Mouse (Mus musculus) embryonic facial prominence, embryonic 10.5 days (tissue): ENCODE measurements around the gene Pyroxd2. TPM values are rescaled to one million over a fixed set of nuclear protein-coding genes. Genes with fewer than 3 reads are reported as not detected.

ENCODE experiments used
- DNase-seq: peaks from one replicate; pipeline ENCODE4 v3.0.0-alpha.2; 2017; ENCODE audit warnings: low spot score
- H3K27ac ChIP-seq: fragments of 300-500 bp; sonication (generic); replicated peaks from 2 replicates; pipeline ENCODE4 v1.5.1; 2016; ENCODE audit warnings: mild to moderate bottlenecking
- H3K27me3 ChIP-seq: fragments of 300-500 bp; sonication (generic); replicated peaks from 2 replicates; pipeline ENCODE4 v1.6.1; 2016; ENCODE audit warnings: low read depth, mild to moderate bottlenecking; ENCODE audit not compliant: poor library complexity, severe bottlenecking
- H3K36me3 ChIP-seq: fragments of 300-500 bp; sonication (generic); replicated peaks from 2 replicates; pipeline ENCODE4 v1.6.1; 2016; ENCODE audit warnings: mild to moderate bottlenecking, moderate library complexity
- H3K4me1 ChIP-seq: fragments of 300-500 bp; sonication (generic); 2 replicates; pipeline ENCODE4 v1.6.1; 2016
- H3K4me3 ChIP-seq: fragments of 300-500 bp; sonication (generic); 2 replicates; pipeline ENCODE4 v1.5.1; 2016; ENCODE audit warnings: mild to moderate bottlenecking, moderate library complexity
- H3K9me3 ChIP-seq: fragments of 300-500 bp; sonication (generic); 2 replicates; pipeline ENCODE4 v1.6.1; 2016; ENCODE audit warnings: mild to moderate bottlenecking
- whole genome bisulfite sequencing: fragments of 180-500 bp; shearing (Covaris S2); methylation state at CpG from one replicate; pipeline ENCODE4 v1.1.7; 2016; 5-methylcytosine and 5-hydroxymethylcytosine counted together
- polyA plus RNA-seq: library from polyadenylated mRNA; unstranded; fragments of >200 nt; fragmentation: Nextera tagmentation; extraction: Ambion mirVana; gene quantifications from 2 replicates; pipeline ENCODE4 v1.2.1, GENCODE M21; 2016

Pyroxd2 gene
- polyA plus RNA-seq, 1 experiment from 2014 or later: 1.00 TPM

- Histone ChIP-seq H3K4me1 (peaks cover 15% of the 10 kb centered on the region), H3K36me3 (no peaks in the 10 kb centered on the region), H3K27ac (peak overlapping the region; percentile 4; the same call in 1 of the 2 replicates), H3K4me3 (no peak overlapping the region), H3K9me3 (no peaks in the 10 kb centered on the region), H3K27me3 (peaks cover 6% of the 10 kb centered on the region; the same call in 1 of the 2 replicates)
- WGBS: 35% methylated on average over 4 of the region's 4 CpGs
- DNase-seq: peak; percentile 60
Observed at GRCm38 (mm10) chr19:42744162-42744586, 8.4 kb downstream of the Pyroxd2 start.

- H3K9me3 ChIP-seq: no peaks in the 10 kb centered on the region
- DNase-seq: no peak
- H3K4me3 ChIP-seq: no peak overlapping the region
- no peak overlapping the region for H3K27ac ChIP-seq
- peaks cover 12% of the 10 kb centered on the region for H3K4me1 ChIP-seq
- no peaks in the 10 kb centered on the region for H3K36me3 ChIP-seq
- 80% methylated on average over 16 of the region's 16 CpGs for WGBS
- peaks cover 6% of the 10 kb centered on the region; the same call in 1 of the 2 replicates for H3K27me3 ChIP-seq
Observed at GRCm38 (mm10) chr19:42743261-42743660, 9.3 kb downstream of the Pyroxd2 start.

GRCm38 (mm10) chr19:42741884-42742283 is 10.7 kb downstream of the Pyroxd2 start:
- DNase-seq: no peak

GRCm38 (mm10) chr19:42740163-42740899 is 12.2 kb downstream of the Pyroxd2 start:
- Histone ChIP-seq H3K4me1 (peaks cover 25% of the 10 kb centered on the region), H3K27me3 (peaks cover 6% of the 10 kb centered on the region; the same call in 1 of the 2 replicates), H3K27ac (no peak overlapping the region), H3K9me3 (no peaks in the 10 kb centered on the region), H3K4me3 (no peak overlapping the region), H3K36me3 (no peaks in the 10 kb centered on the region)
- WGBS: 81% methylated on average over 8 of the region's 8 CpGs
- DNase-seq: no peak

More at GRCm38 (mm10) chr19:42741884-42742283, 10.7 kb downstream of the Pyroxd2 start:
- Histone ChIP-seq H3K27ac (no peak overlapping the region), H3K4me3 (no peak overlapping the region), H3K27me3 (peaks cover 6% of the 10 kb centered on the region; the same call in 1 of the 2 replicates), H3K36me3 (no peaks in the 10 kb centered on the region), H3K9me3 (no peaks in the 10 kb centered on the region), H3K4me1 (peaks cover 21% of the 10 kb centered on the region)
- 77% methylated on average over 14 of the region's 14 CpGs for WGBS

GRCm38 (mm10) chr19:42739734-42740133 is 12.8 kb downstream of the Pyroxd2 start:
- peaks cover 21% of the 10 kb centered on the region for H3K4me1 ChIP-seq
- WGBS: 89% methylated on average over 6 of the region's 6 CpGs
- no peaks in the 10 kb centered on the region for H3K36me3 ChIP-seq
- peaks cover 6% of the 10 kb centered on the region; the same call in 1 of the 2 replicates for H3K27me3 ChIP-seq
- DNase-seq: no peak
- no peak overlapping the region for H3K27ac ChIP-seq
- no peaks in the 10 kb centered on the region for H3K9me3 ChIP-seq
- no peak overlapping the region for H3K4me3 ChIP-seq

- Histone ChIP-seq H3K9me3 (no peaks in the 10 kb centered on the region), H3K4me3 (no peak overlapping the region), H3K36me3 (no peaks in the 10 kb centered on the region), H3K27me3 (peaks cover 6% of the 10 kb centered on the region; the same call in 1 of the 2 replicates), H3K4me1 (peaks cover 18% of the 10 kb centered on the region), H3K27ac (no peak overlapping the region)
- 75% methylated on average over 9 of the region's 9 CpGs for WGBS
- DNase-seq: no peak
Observed at GRCm38 (mm10) chr19:42737753-42738152, 14.8 kb downstream of the Pyroxd2 start.

- H3K27me3 ChIP-seq: no peaks in the 10 kb centered on the region
- WGBS: 90% methylated on average over 5 of the region's 5 CpGs
- DNase-seq: no peak
- no peaks in the 10 kb centered on the region for H3K9me3 ChIP-seq
- H3K27ac ChIP-seq: no peak overlapping the region
- H3K36me3 ChIP-seq: no peaks in the 10 kb centered on the region
- H3K4me1 ChIP-seq: peaks cover 22% of the 10 kb centered on the region
- H3K4me3 ChIP-seq: no peak overlapping the region
Observed at GRCm38 (mm10) chr19:42734982-42735381, 17.6 kb downstream of the Pyroxd2 start.

GRCm38 (mm10) chr19:42727424-42727823 is 25.2 kb downstream of the Pyroxd2 start:
- Histone ChIP-seq H3K9me3 (no peaks in the 10 kb centered on the region), H3K36me3 (no peaks in the 10 kb centered on the region), H3K4me1 (peaks cover 6% of the 10 kb centered on the region), H3K27ac (no peak overlapping the region; the same call in 1 of the 2 replicates), H3K4me3 (no peak overlapping the region), H3K27me3 (0 out of 2 replicates have a peak, but pooled peaks cover 4% of the 10 kb centered on the region)
- WGBS: 88% methylated on average over 4 of the region's 4 CpGs
- DNase-seq: no peak

- Histone ChIP-seq H3K9me3 (no peaks in the 10 kb centered on the region), H3K4me3 (no peak overlapping the region), H3K36me3 (no peaks in the 10 kb centered on the region), H3K4me1 (peaks cover 9% of the 10 kb centered on the region; the same call in 1 of the 2 replicates), H3K27me3 (0 out of 2 replicates have a peak, but pooled peaks cover 4% of the 10 kb centered on the region), H3K27ac (no peak overlapping the region)
- WGBS: 91% methylated on average over 10 of the region's 10 CpGs
- no peak for DNase-seq
Observed at GRCm38 (mm10) chr19:42726766-42727165, 25.8 kb downstream of the Pyroxd2 start.

- DNase-seq: no peak
- peaks cover 9% of the 10 kb centered on the region; the same call in 1 of the 2 replicates for H3K4me1 ChIP-seq
- no peaks in the 10 kb centered on the region for H3K9me3 ChIP-seq
- 88% methylated on average over 3 of the region's 3 CpGs for WGBS
- H3K27ac ChIP-seq: no peak overlapping the region
- no peaks in the 10 kb centered on the region for H3K36me3 ChIP-seq
- H3K27me3 ChIP-seq: 0 out of 2 replicates have a peak, but pooled peaks cover 4% of the 10 kb centered on the region
- no peak overlapping the region for H3K4me3 ChIP-seq
Observed at GRCm38 (mm10) chr19:42725973-42726350, 26.6 kb downstream of the Pyroxd2 start.

GRCm38 (mm10) chr19:42725056-42725972 is 27.3 kb downstream of the Pyroxd2 start:
- no peak for DNase-seq
- Histone ChIP-seq H3K36me3 (no peaks in the 10 kb centered on the region), H3K27ac (no peak overlapping the region), H3K9me3 (no peaks in the 10 kb centered on the region), H3K4me3 (no peak overlapping the region), H3K4me1 (peaks cover 9% of the 10 kb centered on the region; the same call in 1 of the 2 replicates), H3K27me3 (0 out of 2 replicates have a peak, but pooled peaks cover 9% of the 10 kb centered on the region)
- WGBS: 80% methylated on average over 16 of the region's 16 CpGs

- Histone ChIP-seq H3K36me3 (no peaks in the 10 kb centered on the region), H3K9me3 (no peaks in the 10 kb centered on the region), H3K4me1 (peaks cover 6% of the 10 kb centered on the region; the same call in 1 of the 2 replicates), H3K27ac (no peak overlapping the region), H3K27me3 (0 out of 2 replicates have a peak, but pooled peaks cover 17% of the 10 kb centered on the region), H3K4me3 (no peak overlapping the region)
- no peak for DNase-seq
- 79% methylated on average over 6 of the region's 6 CpGs for WGBS
Observed at GRCm38 (mm10) chr19:42723302-42723701, 29.3 kb downstream of the Pyroxd2 start.
